Mouse (Mus musculus) stomach, postnatal 0 days (tissue): ENCODE measurements at regions not wholly inside any gene's neighbourhood (a gene's known extent, or its start where the extent isn't known, plus 50 kb on each side); places are given as distances from the start of the nearest gene placed in this dataset.

Experiments used
- CTCF ChIP-seq: IDR thresholded peaks from 2 replicates; pipeline ENCODE4 v1.5.1; 2016; ENCODE audit warnings: antibody characterized with exemption, low read depth, mild to moderate bottlenecking, moderate library complexity
- EP300 ChIP-seq: optimal IDR thresholded peaks from 2 replicates; pipeline ENCODE3; 2016; ENCODE audit warnings: antibody characterized with exemption

DNA sequence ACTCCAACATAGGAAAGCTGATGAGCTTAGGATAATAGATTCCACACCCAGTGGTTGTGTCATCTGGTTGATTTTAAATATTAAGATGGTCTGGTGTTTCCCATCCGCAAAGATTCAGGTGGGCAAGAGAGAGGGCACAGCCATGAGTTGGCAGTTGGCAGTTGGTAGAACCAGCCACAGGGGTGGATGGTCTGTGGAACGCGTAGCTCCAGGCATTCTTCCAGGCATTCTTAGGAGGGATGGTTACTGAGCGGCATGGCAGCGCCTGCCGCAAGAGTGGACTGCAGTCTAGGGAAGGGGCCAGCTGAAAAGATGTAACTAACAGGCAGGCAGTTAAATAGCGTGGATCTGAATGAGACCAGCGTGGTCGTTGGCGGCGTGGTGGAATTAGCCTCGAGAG is 96.6 kb upstream of the Slc35f1 start:
- TF ChIP-seq CTCF (no peak), EP300 (no peak)
